Mouse (Mus musculus) hindbrain, postnatal 0 days (tissue): Measurements from ENCODE around the gene Abhd16a. TPM values are rescaled to one million over a fixed set of nuclear protein-coding genes. Genes with fewer than 3 reads are reported as not detected.
A peak's percentile ranks its signal among the peaks of the same experiment; 100 is the strongest.
"Not testable (repeated sequence)": the region's sequence is repeated elsewhere in the genome, so short reads cannot be mapped to it uniquely, and the experiment has no call there.

Experiments
- ATAC-seq: fragments of 200-750 bp; cut with Nextera tagmentation; 2 replicates; pipeline ENCODE4 v1.8.0; 2017; ENCODE audit warnings: mild to moderate bottlenecking, moderate TSS enrichment, moderate library complexity
- DNase-seq: peaks from one replicate; pipeline ENCODE4 v3.0.0-alpha.2; 2015; ENCODE audit warnings: low spot score
- H3K27ac ChIP-seq: fragments of 300-500 bp; sonication (generic); 2 replicates; pipeline ENCODE4 v1.5.1; 2014; ENCODE audit warnings: mild to moderate bottlenecking
- H3K27me3 ChIP-seq: fragments of 300-500 bp; sonication (generic); 2 replicates; pipeline ENCODE4 v1.6.1; 2014; ENCODE audit warnings: low read length, mixed read lengths; ENCODE audit not compliant: insufficient read depth
- H3K36me3 ChIP-seq: fragments of 300-500 bp; sonication (generic); 2 replicates; pipeline ENCODE4 v1.6.1; 2014; ENCODE audit warnings: low read length, mixed read lengths; ENCODE audit not compliant: insufficient read depth
- H3K4me1 ChIP-seq: fragments of 300-500 bp; sonication (generic); 2 replicates; pipeline ENCODE4 v1.6.1; 2014; ENCODE audit warnings: antibody characterized with exemption, low read length, mixed read lengths; ENCODE audit not compliant: insufficient read depth
- H3K4me2 ChIP-seq: fragments of 300-500 bp; sonication (generic); 2 replicates; pipeline ENCODE4 v1.6.1; 2014; ENCODE audit warnings: low read depth, mild to moderate bottlenecking, low read length, moderate library complexity, mixed read lengths
- H3K4me3 ChIP-seq: fragments of 300-500 bp; sonication (generic); 2 replicates; pipeline ENCODE4 v1.5.1; 2014; ENCODE audit warnings: low read length
- H3K9ac ChIP-seq: fragments of 300-500 bp; sonication (generic); replicated peaks from 2 replicates; pipeline ENCODE4 v1.6.1; 2014; ENCODE audit warnings: mild to moderate bottlenecking, low read length, moderate library complexity, mixed read lengths
- H3K9me3 ChIP-seq: fragments of 300-500 bp; sonication (generic); 2 replicates; pipeline ENCODE4 v1.6.1; 2016; ENCODE audit warnings: low read length, mixed read lengths
- CTCF ChIP-seq: IDR thresholded peaks from 2 replicates; pipeline ENCODE4 v1.5.1; 2016; ENCODE audit warnings: antibody characterized with exemption, control low read depth, low read depth
- WGBS: fragments of 180-500 bp; shearing (Covaris S2); extraction: QIAGEN DNeasy Blood & Tissue Kit; methylation state at CpG from one replicate; pipeline ENCODE4 v1.1.7; 2014; 5-methylcytosine and 5-hydroxymethylcytosine counted together
- polyA plus RNA-seq: library from polyadenylated mRNA; unstranded; fragments of >200 nt; fragmentation: Nextera tagmentation; extraction: Ambion mirVana; gene quantifications from 2 replicates; pipeline ENCODE4 v1.2.1, GENCODE M21; 2015
- total RNA-seq: library from RNA; depleted of rRNA; stranded (reverse); fragments of >200 nt; gene quantifications from 2 replicates; pipeline ENCODE4 v1.2.3, GENCODE M21; 2014

Gene Abhd16a
- total and polyA plus RNA-seq, 2 experiments from 2014 or later: 121 to 158 TPM

- Histone ChIP-seq H3K27me3 (no peaks in the 10 kb centered on the region), H3K4me3 (peak within 1 kb of the TSS; percentile 79), H3K4me2 (peak within 1 kb of the TSS; percentile 96), H3K4me1 (peaks cover 6% of the 10 kb centered on the region; the same call in 1 of the 2 replicates), H3K9me3 (no peaks in the 10 kb centered on the region), H3K36me3 (peaks cover 26% of the 10 kb centered on the region), H3K9ac (peak within 1 kb of the TSS; percentile 93), H3K27ac (peak within 1 kb of the TSS; percentile 93)
- ATAC-seq: peak; percentile 95
- WGBS: under 1% methylated on average over 47 of the region's 50 CpGs
- DNase-seq: peak; percentile 100
- peak; percentile 8; the same call in 1 of the 2 replicates for TF ChIP-seq CTCF
Measured at GRCm38 (mm10) chr17:35121143-35121799, 32.2 kb downstream of the Abhd16a start, which contains the start of gene Gpank1. TSS of gene Gpank1 (plus strand) at chr17:35121455.

GRCm38 (mm10) chr17:35121871-35122303 lies 32.8 kb downstream of the Abhd16a start, which contains the start of gene Csnk2b:
TSS of gene Csnk2b (minus strand) at chr17:35122053.
- WGBS: under 1% methylated on average over 19 of the region's 19 CpGs
- H3K4me2 ChIP-seq: peak within 1 kb of the TSS; percentile 96
- DNase-seq (peak; percentile 94), ATAC-seq (peak; percentile 61)
- H3K9ac ChIP-seq: peak within 1 kb of the TSS; percentile 93
- H3K4me1 ChIP-seq: peaks cover 11% of the 10 kb centered on the region
- no peaks in the 10 kb centered on the region for H3K27me3 ChIP-seq
- peak; percentile 65 for TF ChIP-seq CTCF
- H3K4me3 ChIP-seq: peak within 1 kb of the TSS; percentile 79
- H3K36me3 ChIP-seq: peaks cover 23% of the 10 kb centered on the region
- H3K9me3 ChIP-seq: no peaks in the 10 kb centered on the region
- peak within 1 kb of the TSS; percentile 93 for H3K27ac ChIP-seq

- H3K4me2 ChIP-seq, DNase-seq, H3K9me3 ChIP-seq, H3K27ac ChIP-seq, H3K4me3 ChIP-seq, H3K9ac ChIP-seq, ATAC-seq, H3K27me3 ChIP-seq: not testable (repeated sequence)
- Histone ChIP-seq H3K36me3 (peaks cover 12% of the 10 kb centered on the region), H3K4me1 (peaks cover 14% of the 10 kb centered on the region)
- WGBS: 91% methylated on average over 9 of the region's 9 CpGs
Measured at GRCm38 (mm10) chr17:35123287-35123686, 34.2 kb downstream of the Abhd16a start.

DNA sequence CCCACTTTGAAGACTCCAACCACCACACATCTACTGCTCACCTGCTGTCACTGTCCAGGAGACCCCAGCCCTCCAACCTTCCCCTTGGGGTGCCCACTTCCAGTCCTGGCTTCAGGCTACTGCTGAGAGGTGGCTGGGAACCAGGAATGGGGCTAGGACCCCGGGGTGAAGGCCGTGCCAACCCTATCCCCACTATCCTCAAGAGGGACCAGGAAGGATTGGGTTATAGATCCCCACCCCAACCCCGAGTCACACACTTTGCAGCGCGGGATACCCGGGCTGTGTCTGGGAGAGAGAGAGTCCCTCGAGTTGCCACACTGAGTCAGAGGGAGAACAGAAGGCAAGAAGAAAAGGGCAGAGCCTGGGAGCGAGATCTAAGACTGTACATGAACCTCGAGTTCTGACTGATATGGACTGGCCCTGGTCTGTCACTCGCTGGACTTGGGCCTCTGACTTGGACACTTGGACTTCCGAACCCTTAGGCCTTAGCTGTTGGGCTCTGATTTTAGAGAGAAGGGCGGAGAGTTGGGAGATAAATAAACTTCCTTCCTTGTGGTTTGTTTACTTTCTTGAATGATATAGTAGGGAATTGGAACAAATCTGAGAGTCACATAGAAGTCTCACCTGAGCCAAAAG lies 35.3 kb downstream of the Abhd16a start:
- H3K4me1 ChIP-seq: peaks cover 14% of the 10 kb centered on the region
- H3K9me3 ChIP-seq, H3K9ac ChIP-seq, DNase-seq, H3K4me2 ChIP-seq, ATAC-seq, H3K36me3 ChIP-seq, H3K27me3 ChIP-seq, H3K4me3 ChIP-seq, H3K27ac ChIP-seq: not testable (repeated sequence)
- 97% methylated on average over 12 of the region's 12 CpGs for WGBS

DNA sequence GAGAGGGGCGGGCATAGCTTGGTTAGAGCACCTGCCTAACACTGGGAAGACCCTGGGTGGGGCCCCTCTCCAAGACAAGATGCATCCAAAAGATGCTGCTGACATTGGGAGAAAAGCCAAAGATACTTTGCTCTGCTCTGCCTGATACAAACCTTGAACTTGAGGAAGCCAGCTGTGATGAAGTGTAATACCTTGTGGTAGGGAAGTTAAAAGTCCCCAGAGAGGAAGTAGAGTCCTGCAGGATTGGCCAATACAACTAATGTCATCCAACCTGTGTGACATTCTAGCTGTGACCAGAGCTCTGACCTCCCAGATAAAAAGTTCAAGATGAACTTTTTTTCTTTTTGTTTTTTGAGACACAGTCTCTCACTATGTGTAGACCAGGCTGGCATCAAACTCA lies 36.0 kb downstream of the Abhd16a start:
- DNase-seq (no peak), ATAC-seq (no peak)
- 100% methylated on average over 1 of the region's 1 CpGs for WGBS
- Histone ChIP-seq H3K27ac (no peak overlapping the region), H3K36me3 (peaks cover 5% of the 10 kb centered on the region; the same call in 1 of the 2 replicates), H3K27me3 (no peaks in the 10 kb centered on the region), H3K4me3 (no peak overlapping the region), H3K9me3 (no peaks in the 10 kb centered on the region), H3K9ac (no peak overlapping the region), H3K4me2 (peak overlapping the region; percentile 75), H3K4me1 (peaks cover 13% of the 10 kb centered on the region)
- TF ChIP-seq CTCF: no peak

GRCm38 (mm10) chr17:35125578-35125977 lies 36.5 kb downstream of the Abhd16a start:
- 30% methylated on average over 6 of the region's 6 CpGs for WGBS
- DNase-seq (no peak), ATAC-seq (no peak)
- H3K27ac ChIP-seq: peak overlapping the region; percentile 83; the same call in 1 of the 2 replicates
- H3K4me2 ChIP-seq: peak overlapping the region; percentile 75
- peaks cover 8% of the 10 kb centered on the region for H3K4me1 ChIP-seq
- H3K9ac ChIP-seq: peak overlapping the region; percentile 68
- no peaks in the 10 kb centered on the region for H3K9me3 ChIP-seq
- no peaks in the 10 kb centered on the region for H3K27me3 ChIP-seq
- H3K36me3 ChIP-seq: peaks cover 5% of the 10 kb centered on the region; the same call in 1 of the 2 replicates
- peak overlapping the region; percentile 54 for H3K4me3 ChIP-seq
- TF ChIP-seq CTCF: no peak
